Mouse (Mus musculus) embryo, embryonic 10 days (tissue): Measurements from ENCODE around the gene Klhl26.
"Not testable (repeated sequence)": the region's sequence is repeated elsewhere in the genome, so short reads cannot be mapped to it uniquely, and the experiment has no call there.

ENCODE experiments used
- DNase-seq: peaks from one replicate; pipeline ENCODE4 v3.0.0-alpha.2; 2015; ENCODE audit warnings: low spot score

Gene Klhl26

GRCm38 (mm10) chr8:70476333-70477268, at the start of gene Klhl26:
Klhl26 (minus strand) TSS chr8:70476968.
- peak; percentile 95 for DNase-seq

DNA sequence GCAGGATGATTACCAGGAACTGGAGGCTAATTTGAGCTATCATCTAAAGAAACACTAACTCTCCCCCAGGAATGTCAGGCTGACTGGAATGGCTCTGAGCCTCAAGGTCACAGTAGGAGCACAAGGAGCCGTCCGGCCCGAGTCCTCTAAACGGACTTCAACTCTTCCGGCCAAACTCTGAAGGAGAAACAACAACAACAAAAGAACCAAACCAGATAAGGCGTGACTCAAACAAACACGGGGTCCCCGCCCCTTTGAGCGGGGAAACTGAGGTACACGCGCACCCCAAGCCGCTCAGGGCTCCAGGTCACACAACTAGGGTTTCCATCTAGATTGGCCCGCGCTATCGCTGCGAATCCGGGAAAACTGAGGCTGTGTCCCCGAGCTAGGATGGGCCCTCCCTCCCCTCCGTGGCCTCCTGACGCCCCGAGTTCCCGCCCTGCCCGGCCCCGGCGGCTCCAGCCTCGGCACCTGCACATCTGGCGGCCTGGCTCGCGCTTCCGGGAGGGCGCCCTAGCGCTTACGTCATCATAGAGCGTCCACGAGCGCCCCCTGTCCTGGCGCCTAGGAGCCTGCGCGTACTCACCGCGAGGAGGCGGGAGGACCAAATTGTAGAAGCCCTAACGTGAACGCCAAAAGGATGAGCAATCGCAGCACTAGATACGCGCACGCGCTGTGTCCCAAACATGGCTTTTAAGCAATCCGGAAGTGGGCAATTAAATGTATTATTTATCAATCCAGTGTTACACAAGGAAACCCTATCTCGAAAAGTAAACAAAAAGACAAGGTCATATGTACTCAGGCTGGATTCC, 46.0 kb upstream of the Klhl26 start:
- peak; percentile 99 for DNase-seq

DNA sequence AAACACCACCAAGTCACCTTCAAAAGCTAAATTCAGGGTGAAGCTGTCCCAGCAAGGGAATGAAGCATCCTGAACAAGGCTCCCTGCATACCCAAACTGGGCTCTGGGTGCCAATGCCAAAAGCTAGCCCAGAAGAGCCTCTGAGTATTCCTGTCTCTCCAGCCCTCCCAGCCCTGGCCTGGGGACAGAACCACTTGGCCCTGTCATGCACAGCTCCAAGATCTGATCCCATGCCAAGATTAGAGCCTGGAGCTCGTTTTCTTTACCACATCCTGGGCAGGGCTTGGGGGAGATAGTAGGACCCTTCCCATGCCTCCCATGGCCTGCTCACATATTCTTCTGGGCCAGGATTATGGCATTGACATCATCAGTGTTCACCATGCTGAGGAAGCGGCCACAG, 42.8 kb upstream of the Klhl26 start:
- no peak for DNase-seq

- DNase-seq = no peak
These were observed 42.3 kb upstream of the Klhl26 start for GRCm38 (mm10) chr8:70519043-70519442.

- DNase-seq = no peak
These were observed 41.3 kb upstream of the Klhl26 start for GRCm38 (mm10) chr8:70517940-70518643.

DNA sequence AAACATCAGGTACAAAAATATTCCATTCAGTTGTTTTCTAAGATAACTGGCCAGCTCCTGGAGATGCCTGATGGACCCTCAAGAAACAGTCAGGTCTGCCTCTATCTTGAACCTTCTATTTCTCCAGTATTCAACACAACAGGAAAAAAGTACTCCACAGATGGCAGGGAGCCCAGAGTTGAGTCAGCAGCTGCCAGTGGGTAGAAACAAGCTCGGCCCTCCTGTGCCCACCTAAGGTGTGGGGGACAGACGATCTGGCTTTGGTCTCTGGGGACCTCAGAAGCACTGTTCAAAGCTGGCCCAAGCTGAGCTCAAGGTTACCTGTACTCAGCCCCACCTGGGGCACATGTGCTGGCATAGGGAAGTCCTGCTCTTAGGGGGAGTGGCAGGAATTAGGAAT, 36.7 kb upstream of the Klhl26 start:
- no peak for DNase-seq

DNA sequence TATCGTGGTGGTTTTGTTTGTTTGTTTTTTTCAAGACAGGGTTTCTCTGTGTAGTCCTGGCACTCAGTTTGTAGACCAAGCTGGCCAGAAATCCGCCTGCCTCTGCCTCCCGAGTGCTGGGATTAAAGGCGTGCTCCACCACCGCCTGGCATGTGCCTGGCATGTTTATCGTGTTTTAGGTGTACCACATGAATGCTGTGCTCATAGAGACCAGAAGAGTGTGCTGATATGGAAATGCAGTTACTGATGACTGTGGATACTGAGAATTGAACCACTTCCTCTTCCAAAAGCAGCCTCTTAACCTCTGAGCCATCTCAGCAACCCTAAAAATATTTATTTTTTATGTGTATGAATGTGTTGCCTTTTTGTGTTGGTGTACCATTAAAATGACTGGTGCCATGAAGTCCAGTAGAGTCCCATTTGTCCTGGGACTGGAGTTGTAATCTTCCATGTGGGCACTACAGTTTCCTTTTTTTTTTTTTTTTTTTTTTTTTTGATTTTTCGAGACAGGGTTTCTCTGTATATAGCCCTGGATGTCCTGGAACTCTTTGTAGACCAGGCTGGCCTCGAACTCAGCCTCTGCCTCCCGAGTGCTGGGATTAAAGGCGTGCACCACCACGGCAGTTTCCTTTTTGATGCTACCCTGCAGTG, 35.6 kb upstream of the Klhl26 start:
- DNase-seq = no peak

- DNase-seq = no peak
These were observed 35.0 kb upstream of the Klhl26 start for GRCm38 (mm10) chr8:70511770-70512169.

GRCm38 (mm10) chr8:70511174-70511573, 34.4 kb upstream of the Klhl26 start:
- DNase-seq = not testable (repeated sequence)

GRCm38 (mm10) chr8:70510228-70510915, 33.6 kb upstream of the Klhl26 start, which contains the start of gene Uba52:
Uba52 (minus strand) TSS chr8:70510801.
- peak; percentile 99 for DNase-seq

DNA sequence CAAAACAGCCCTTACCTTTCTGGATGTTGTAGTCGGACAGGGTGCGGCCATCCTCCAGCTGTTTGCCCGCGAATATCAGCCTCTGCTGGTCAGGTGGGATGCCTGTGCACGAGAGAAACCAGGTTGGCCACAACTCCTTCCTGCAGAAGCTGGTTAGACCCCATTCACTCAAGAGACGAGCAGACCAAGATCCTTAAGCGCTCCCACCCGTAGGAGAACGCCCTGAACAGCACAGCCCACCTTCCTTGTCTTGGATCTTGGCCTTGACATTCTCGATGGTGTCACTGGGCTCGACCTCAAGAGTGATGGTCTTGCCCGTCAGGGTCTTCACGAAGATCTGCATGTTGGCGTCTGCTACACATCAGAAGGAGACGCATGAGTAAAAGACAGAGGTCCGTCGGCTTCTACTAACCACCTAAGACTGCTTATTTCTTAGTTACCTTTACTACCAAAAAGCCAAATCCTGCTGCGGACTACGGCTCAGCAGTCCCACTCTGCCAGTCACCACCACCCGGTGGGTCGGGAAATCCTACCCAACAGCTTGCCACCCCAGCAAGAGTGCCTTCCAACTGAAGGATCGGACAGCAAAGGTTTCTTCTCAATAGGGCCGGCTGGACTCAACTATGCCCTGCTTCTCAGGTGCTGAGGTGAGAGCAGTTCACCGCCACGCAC, 32.6 kb upstream of the Klhl26 start:
- no peak for DNase-seq

GRCm38 (mm10) chr8:70507027-70507393, 30.2 kb upstream of the Klhl26 start:
- no peak for DNase-seq

GRCm38 (mm10) chr8:70506328-70507026, 29.7 kb upstream of the Klhl26 start, which contains the start of gene Rex1bd:
Rex1bd (minus strand) TSS chr8:70506752.
- DNase-seq = peak; percentile 96

- no peak for DNase-seq
These were observed 29.0 kb upstream of the Klhl26 start for GRCm38 (mm10) chr8:70505698-70506327.

GRCm38 (mm10) chr8:70504851-70505250, 28.1 kb upstream of the Klhl26 start:
- DNase-seq = peak; percentile 81

DNA sequence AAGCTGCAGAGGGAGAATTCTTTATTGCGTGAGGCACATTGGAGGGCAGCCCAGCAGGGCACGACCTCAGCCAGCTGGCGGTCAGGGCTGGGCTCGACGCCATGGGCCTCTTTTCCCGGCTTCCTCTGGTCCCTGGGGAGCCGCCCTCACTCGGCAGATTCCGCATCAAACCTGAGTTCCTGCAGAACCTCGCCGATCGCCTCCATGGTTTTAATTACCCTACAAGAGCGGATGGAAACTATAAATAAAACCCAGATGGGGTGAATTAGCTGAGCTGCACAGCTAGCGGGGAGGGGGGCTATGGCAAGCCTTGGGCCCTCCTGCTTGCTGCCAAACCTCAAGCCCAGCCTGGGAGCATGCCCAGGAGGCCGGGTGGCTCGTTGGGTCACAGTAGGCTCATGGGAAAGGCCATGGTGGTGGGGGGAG, 27.5 kb upstream of the Klhl26 start:
- DNase-seq = peak; percentile 62

DNA sequence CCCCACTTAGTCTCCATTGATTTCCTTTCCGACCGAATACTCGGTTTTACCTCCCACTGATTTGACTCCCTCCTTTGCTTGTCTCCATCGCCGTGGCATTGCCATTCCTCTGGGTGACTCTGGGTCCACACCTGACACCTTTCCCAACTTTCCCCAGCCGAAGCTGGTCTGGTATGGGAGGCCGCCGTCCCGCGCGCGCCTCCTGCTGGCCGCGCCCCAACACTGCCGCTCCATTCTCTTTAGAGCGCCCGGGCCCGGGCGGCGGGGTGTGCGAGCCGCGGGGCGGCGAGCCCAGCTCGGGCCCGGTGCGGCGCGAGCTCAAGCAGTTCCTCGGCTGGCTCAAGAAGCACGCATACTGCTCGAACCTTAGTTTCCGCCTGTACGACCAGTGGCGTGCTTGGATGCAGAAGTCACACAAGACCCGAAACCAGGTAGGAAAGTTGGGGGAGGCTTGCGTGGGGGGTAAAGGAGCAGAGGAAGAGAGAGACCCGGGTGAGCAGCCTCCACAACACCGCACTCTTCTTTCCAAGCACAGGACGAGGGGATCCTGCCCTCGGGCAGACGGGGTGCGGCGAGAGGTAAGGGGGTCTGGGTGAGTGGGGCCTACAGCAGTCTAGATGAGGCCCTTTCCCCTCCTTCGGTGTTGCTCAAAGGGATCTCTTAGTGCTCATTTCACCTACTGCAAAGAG, 26.4 kb upstream of the Klhl26 start:
- DNase-seq = peak; percentile 75

DNA sequence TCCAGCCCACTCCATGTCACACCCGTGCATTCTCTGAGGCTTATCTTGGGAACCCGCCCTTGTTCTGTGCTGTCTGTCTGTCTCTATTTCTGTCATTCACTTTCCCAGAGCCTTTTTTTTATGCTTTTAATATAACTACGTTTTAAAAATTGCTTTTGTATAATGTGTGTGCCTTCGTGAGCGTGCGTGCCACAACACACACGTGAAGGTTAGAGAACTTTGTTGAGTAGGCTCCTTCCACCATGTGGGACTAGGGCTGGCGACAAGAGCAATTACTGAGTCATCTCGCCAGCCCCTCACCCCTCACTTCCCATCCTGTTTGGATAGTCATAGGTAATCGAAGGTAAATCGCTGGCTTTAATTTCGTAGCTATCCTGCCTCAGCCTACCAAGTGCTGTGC, 25.8 kb upstream of the Klhl26 start:
- no peak for DNase-seq
